Mouse (Mus musculus): ENCODE measurements around the gene Spop.
"Not testable (repeated sequence)": the region's sequence is repeated elsewhere in the genome, so short reads cannot be mapped to it uniquely, and the experiment has no call there.

Spop gene

GRCm38 (mm10) chr11:95392223-95392667 lies 21.6 kb upstream of the Spop start:
- peak; percentile 73 for DNase-seq

GRCm38 (mm10) chr11:95392708-95393499 lies 21.0 kb upstream of the Spop start:
- DNase-seq: peak; percentile 55

DNA sequence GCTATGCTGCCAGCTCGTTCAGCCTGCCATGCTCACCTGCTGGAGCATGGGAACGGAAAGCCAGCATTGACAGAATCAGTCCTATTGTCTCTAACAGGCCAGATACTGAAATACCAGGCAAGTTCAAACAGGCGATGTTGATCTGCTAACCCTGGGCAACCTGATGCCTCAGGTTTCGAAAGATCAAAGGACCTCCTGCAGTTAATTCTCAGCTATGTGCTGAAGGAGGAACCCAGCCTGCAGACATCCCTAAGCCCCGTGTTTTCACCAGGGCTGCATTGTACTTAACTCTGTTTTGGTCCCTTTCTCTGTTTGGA lies 20.4 kb upstream of the Spop start:
- no peak for DNase-seq

- DNase-seq: no peak
Observed at GRCm38 (mm10) chr11:95394112-95394511, 19.8 kb upstream of the Spop start.

DNA sequence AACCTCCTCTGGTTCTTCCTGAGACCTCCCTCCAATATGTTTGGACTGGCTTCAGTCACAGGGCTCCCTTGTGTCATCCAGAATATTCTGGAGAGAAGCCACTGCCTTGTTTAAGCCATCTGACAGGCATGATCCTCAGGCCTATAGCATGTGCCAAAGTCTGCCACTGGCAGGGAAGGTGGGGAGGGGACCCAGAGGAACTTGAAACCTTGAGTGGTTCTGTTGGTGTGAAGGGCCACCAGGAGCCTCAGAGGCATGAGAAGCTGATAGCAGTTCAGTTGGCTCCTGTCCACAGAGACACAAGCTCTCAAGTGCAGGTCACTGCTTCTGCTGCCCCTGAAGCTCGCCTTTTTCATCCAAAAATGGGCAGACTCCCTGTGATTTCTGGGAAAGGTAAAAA lies 17.3 kb upstream of the Spop start:
- DNase-seq: no peak

- DNase-seq: peak; percentile 80
Observed at GRCm38 (mm10) chr11:95397843-95398835, 15.7 kb upstream of the Spop start.

DNA sequence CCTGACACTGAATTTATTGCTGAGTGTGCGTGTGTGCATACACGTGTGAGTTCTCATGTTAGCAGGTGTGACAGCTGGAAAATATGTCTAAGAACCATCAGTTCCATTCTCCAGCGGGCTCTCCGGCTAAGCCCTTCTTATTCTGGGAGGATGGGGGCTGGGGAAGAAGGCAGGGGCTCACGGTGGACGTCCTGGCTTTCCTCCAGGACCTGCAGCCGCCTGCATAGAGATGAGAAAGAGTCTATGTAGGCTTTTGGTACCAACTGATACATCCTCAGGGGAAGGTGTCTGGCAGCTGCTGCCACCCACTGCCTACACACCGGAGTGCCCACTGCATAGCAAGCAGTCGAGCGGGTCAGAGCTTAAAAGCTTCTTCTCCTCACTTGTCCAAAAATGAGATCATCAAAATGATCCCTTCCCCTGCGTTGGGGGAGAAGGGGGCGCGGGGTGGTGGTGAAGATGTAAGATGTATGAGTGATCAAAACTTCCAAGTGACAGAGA lies 14.3 kb upstream of the Spop start:
- DNase-seq: no peak

DNA sequence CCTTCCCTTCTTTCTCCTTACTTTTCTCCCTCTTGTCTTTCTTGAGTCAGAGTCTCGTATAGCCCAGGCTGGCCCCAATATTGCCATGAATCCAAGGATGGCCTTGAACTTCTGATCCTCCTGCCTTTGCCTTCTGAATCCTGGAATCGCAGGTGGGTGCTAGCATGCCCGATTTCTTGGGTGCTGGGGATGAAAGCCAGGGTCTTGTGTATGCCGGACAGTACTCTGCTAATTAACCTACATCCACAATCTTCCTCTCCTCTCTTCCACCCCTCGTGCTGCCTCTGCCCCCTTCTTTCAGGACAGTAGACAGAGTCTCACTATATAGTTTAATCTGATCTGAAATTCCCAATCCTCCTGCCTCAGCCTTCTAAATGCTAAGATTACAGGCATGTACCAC lies 12.3 kb upstream of the Spop start:
- no peak for DNase-seq

- DNase-seq: no peak
Observed at GRCm38 (mm10) chr11:95402196-95402595, 11.7 kb upstream of the Spop start.

DNA sequence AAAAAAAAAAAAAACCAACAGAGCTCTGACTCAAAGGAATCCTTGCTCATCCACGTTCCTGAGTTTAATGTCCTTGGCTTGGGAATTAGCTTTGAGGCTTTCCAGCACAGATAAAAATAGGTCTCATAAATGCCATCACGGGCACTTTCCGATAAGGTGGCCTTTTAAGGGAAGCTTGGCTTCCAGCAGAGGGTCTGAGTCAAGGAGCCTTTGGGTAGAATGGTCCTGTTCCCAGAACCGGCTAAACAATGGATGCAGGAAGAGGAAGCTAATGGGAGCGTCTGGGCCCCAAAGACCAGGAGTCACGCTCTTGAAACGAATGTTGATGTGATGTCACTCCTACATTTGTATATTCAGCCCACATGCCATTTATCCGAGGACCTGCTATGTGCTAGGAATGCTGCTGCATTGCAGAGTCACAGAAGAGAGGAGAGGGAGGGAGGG lies 11.2 kb upstream of the Spop start:
- DNase-seq: no peak

DNA sequence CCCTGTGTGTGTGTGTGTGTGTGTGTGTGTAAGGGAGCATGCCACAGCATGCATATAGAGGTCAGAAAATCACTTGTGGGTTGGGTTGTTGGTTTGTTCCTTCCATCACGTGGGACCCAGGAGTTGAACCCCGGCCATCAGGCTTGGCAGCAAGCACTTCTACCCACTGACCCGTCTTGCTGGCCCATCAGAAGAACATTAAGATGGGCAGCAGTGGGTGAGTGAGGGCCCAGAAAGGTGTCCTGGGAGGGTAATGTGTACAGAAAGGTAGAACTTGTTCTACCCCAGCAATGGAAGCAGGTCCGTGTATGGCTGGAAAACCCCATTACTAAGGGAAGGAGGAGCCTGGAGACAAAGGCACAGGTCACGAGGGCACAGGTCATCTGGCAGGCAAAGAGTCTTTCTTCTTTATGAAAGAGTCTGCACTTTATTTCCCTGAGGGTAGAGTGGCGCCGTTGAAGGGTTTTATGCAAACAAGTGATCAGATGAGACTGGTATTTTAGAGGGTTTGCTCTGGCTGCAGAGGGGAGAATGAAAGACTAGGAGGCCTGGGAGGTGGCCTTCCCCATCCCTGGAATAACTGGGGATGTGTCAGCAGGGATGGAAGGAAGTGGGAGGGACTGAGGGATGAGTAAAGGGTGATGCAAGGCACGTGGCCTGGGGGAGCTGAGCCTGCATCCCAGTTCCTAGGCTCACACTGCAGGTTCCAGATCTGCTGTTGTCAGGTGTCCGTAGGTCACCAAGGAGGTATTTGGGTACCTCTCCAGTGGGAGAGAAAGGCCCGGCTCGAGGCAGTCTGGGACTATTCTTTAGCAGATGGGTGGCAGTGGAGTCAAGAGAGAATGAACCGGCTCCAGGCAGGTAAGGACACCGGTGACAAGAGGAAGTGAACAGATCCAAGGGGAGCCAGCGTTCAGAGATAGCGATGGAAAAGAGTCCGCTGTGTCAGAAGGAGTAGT lies 10.2 kb upstream of the Spop start:
- DNase-seq: no peak

- no peak for DNase-seq
Observed at GRCm38 (mm10) chr11:95405771-95406170, 8.1 kb upstream of the Spop start.

GRCm38 (mm10) chr11:95406398-95406797 lies 7.5 kb upstream of the Spop start:
- not testable (repeated sequence) for DNase-seq

DNA sequence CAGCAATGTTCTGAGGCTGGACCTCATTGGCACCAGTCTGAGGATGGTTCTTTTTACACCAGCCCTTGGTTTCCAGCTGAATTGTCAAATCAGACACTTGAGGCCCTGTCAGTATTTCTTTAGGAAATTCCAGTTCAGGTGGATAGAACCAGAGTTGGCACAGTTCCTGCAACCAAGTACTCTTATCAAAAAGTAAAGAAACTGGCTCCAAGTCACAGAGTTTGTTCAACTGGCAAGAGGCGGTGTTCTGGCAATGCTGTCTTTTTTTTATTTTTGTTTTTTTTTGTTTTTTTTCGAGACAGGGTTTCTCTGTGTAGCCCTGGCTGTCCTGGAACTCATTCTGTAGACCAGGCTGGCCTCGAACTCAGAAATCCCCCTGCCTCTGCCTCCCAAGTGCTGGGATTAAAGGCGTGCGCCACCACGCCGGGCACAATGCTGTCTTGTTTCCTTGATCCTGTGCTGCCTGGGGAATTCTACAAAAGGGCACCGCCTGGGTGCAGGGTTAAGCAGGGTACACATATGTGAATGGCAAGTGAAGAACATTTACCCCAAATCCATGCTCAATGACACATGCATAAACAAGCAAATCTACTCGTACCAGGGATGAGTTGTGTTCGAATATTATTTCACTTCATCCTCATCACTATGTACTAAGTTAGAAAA lies 4.3 kb upstream of the Spop start:
- no peak for DNase-seq

GRCm38 (mm10) chr11:95411453-95412013 lies 2.3 kb upstream of the Spop start:
- DNase-seq: no peak

DNA sequence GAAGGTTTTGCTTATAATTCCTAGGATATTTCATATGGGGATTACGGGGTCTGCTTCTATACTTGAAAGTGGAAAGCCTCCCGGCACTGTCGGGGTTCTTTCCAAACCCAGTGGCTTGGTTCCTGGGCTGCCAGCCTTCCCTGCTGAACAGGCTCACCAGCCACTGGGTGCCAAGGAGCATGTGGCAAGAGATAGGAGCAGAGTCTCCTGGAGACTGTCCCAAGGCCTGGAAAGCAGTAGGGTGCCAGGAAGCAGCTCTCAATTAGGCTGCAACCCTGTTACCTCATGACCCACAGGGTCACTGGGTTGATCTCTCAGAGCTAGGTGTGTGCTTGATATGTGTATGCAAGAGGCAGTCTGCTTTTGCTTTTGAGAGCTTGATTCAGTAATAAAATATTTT lies 1.3 kb upstream of the Spop start:
- DNase-seq: no peak

DNA sequence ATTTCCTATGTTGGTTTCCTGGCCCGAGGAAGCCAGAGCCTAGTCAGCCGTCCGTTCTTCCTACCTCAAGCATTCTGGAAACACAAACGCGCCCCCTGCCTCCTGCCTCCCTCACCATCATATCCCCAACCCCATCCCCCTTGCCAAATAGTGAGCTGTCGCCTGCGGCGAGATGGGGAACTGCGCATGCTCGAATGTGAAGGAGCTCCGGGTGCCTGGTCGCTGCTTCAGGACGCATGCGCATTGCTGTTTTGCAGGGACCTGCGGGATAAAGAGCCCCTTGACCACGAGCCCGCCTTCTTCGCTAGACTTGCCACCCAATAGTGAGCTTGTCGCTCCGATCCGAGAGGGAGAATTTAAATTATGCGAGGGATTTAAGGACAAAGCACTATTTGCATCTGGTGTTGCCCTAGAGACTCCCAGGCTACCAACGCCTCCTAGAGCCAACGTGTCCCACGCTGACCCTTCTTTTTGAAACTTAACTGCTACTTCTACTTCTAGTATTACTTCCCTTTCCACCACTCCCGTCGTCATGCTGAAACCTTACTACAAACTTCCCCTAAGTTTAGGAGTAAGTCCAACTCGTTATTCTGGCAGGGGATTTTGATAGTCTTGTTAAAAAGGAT lies 769 bp downstream of the Spop start:
- peak; percentile 96 for DNase-seq

DNA sequence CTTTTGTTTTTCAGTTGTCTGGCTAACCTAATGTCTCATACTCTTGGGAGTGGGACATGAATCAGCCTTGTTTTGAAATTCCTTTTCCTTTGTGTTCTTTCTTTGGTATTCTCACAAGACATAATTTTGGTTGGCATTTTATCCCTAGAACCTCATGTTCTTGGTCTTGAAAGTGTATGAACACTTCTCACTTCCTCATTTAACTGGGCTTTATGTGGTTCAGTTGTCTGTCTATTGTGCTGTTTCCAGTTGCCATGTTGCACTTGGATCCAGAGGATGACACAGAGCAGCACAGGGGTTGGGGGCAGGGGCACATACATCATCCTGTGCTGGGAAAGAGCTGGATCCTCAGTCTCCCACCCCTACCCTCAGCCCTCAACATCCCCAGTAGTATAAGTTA lies 2.1 kb downstream of the Spop start:
- no peak for DNase-seq

- DNase-seq: no peak
Observed at GRCm38 (mm10) chr11:95417341-95417740, 3.5 kb downstream of the Spop start.

DNA sequence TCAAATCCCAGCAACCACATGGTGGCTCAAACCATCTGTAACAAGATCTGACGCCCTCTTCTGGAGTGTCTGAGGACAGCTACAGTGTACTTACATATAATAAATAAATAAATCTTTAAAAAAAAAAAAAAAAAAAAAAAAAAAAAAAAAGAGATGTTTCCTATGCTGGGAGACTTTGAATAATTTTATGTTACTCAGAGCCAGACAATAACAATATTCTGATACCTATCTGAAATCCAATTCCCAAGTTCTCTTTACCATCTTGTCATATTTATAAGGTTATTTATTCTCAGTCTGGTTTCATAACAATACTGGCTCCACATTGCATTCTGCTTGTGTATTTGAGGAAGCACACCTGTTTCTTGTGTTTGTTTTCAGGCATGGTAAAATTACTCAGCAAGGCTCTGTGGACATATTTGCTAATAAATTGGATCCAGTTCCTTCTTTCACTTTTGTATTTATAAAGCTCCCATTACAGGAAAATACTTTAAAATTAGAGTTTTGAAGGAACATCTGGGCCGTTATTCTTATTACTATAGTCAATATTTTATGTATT lies 7.1 kb downstream of the Spop start:
- no peak for DNase-seq

DNA sequence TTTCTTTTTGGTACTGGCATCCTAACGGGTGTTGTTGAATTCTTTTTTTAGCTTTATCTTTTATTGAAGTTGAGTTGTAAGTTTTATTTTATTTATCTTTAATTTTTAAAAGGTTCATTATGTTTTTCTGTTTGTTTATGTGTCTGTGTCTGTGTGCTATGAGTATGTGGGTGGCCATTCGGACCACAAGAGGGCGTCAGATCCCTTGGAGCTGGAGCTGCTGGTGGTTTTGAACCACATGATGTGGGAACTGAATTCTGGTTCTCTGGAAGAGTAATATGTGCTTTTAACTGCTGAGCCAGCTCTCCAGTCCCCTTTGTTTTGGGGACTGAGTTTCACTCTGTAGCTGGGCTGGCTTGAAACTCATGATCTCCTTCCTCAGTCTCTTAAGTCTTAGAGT lies 9.6 kb downstream of the Spop start:
- no peak for DNase-seq

Data from thymus, postnatal 14 days (tissue).